Mouse (Mus musculus) frontal cortex, postnatal 14 days (tissue): Measurements from ENCODE around the gene 4930595M18Rik.

Experiments used
- DNase-seq, 2 experiments: peaks; one replicate each; pipeline ENCODE4 v3.0.0; 2022; ENCODE audit warnings: low spot score in 2 of 2

Gene 4930595M18Rik

DNA sequence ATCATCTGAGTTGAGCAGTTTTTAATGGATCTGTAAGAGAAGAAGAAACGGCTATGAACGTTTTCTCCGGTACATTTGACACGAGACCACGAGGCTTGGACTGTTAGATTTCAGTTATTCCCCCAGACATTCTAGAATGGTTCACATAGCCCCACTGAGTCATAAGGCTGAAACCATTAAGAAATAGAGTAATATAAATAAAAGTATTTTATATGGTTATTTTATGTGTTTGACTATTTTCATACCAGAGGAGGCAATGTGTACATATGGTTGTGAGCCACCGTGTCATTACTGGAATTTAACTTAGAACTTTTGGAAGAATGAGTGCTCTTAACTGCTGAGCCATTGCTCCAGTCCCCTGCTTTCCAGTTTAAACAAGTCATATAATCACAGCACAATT, at the start of gene 4930595M18Rik:
TSS of gene 4930595M18Rik (minus strand) at position 101 of the 400 bp plus-strand sequence.
- no peak for DNase-seq

DNA sequence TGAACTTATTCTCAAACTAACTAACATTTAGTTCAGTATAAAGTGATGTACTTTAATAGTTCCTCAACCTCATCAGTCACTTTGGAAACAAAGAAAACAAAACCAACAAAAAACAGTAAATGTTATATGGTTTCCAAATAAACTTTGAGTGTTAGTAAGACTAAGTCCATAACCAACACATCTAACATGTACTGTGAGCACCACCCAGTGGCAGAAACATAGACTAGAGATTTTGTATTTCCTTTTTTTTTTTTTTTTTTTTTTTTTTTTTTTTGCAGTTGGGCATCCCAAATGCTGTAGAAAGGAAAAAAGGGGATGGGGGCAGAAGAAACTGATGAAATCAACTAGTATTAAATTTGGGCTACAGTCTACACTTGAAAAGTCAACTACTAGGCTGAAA, 14.6 kb upstream of the 4930595M18Rik start:
- no peak for DNase-seq
